Mouse (Mus musculus) neural tube, embryonic 15.5 days (tissue): ENCODE measurements around the gene Fam20a. TPM values are rescaled to one million over a fixed set of nuclear protein-coding genes. Genes with fewer than 3 reads are reported as not detected.

ENCODE experiments used
- ATAC-seq: fragments of 200-750 bp; cut with Nextera tagmentation; 2 replicates; pipeline ENCODE4 v1.8.0; 2017; ENCODE audit warnings: mild to moderate bottlenecking, moderate TSS enrichment, moderate library complexity; ENCODE audit not compliant: low FRiP score
- H3K27ac ChIP-seq: fragments of 300-500 bp; sonication (generic); replicated peaks from 2 replicates; pipeline ENCODE4 v1.5.1; 2015; ENCODE audit warnings: mild to moderate bottlenecking, inconsistent platforms
- H3K27me3 ChIP-seq: fragments of 300-500 bp; sonication (generic); replicated peaks from 2 replicates; pipeline ENCODE4 v1.6.1; 2015; ENCODE audit warnings: inconsistent platforms
- H3K36me3 ChIP-seq: fragments of 300-500 bp; sonication (generic); 2 replicates; pipeline ENCODE4 v1.6.1; 2015; ENCODE audit warnings: inconsistent platforms
- H3K4me1 ChIP-seq: fragments of 300-500 bp; sonication (generic); 2 replicates; pipeline ENCODE4 v1.6.1; 2015; ENCODE audit warnings: inconsistent platforms
- H3K4me2 ChIP-seq: fragments of 300-500 bp; sonication (generic); 2 replicates; pipeline ENCODE4 v1.6.1; 2015; ENCODE audit warnings: inconsistent platforms, mild to moderate bottlenecking, moderate library complexity
- H3K4me3 ChIP-seq: fragments of 300-500 bp; sonication (generic); replicated peaks from 2 replicates; pipeline ENCODE4 v1.5.1; 2015; ENCODE audit warnings: mild to moderate bottlenecking, inconsistent platforms
- H3K9ac ChIP-seq: fragments of 300-500 bp; sonication (generic); replicated peaks from 2 replicates; pipeline ENCODE4 v1.6.1; 2015; ENCODE audit warnings: mild to moderate bottlenecking, inconsistent platforms
- H3K9me3 ChIP-seq: fragments of 300-500 bp; sonication (generic); replicated peaks from 2 replicates; pipeline ENCODE4 v1.6.1; 2016; ENCODE audit warnings: inconsistent platforms
- WGBS: fragments of 180-500 bp; shearing (Covaris S2); methylation state at CpG from one replicate; pipeline ENCODE4 v1.1.7; 2015; ENCODE audit warnings: mixed read lengths; 5-methylcytosine and 5-hydroxymethylcytosine counted together
- polyA plus RNA-seq: library from polyadenylated mRNA; unstranded; fragments of >200 nt; fragmentation: Nextera tagmentation; extraction: Ambion mirVana; gene quantifications from 2 replicates; pipeline ENCODE4 v1.2.1, GENCODE M21; 2015

Fam20a gene
- polyA plus RNA-seq, 1 experiment from 2014 or later, result 8.0 TPM

DNA sequence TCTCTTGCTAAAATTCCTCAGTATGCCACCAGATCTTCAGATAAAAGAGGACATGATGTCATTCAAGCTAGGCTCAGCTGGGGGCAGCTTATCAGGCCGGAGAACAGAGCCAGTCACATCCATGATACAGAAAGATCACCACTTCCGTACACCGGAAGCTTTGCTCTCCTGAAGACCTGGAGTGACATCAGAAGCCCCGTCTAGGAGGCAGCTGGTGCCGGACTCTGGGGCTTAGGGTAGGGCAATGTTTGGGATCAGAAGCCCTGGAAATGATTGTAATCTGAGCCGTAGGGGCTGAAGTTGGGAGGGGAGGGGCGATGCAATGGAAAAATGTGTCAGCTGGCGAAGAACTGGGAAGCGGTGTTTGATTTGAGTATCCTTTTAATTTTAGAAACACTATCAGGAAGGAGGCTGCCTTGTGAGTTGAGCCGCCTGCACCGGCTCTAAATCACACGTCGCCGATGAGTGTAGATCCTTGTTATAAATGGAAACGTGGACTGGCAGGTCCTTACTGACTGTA is 99.5 kb downstream of the Fam20a start:
- Histone ChIP-seq H3K36me3 (no peaks in the 10 kb centered on the region), H3K4me2 (peak overlapping the region; percentile 11; the same call in 1 of the 2 replicates), H3K27me3 (no peaks in the 10 kb centered on the region), H3K9ac (peak overlapping the region; percentile 23; the same call in 1 of the 2 replicates), H3K27ac (no peak overlapping the region), H3K4me3 (no peak overlapping the region), H3K9me3 (no peaks in the 10 kb centered on the region), H3K4me1 (no peaks in the 10 kb centered on the region)
- WGBS, result 61% methylated on average over 15 of the region's 15 CpGs
- no peak for ATAC-seq

DNA sequence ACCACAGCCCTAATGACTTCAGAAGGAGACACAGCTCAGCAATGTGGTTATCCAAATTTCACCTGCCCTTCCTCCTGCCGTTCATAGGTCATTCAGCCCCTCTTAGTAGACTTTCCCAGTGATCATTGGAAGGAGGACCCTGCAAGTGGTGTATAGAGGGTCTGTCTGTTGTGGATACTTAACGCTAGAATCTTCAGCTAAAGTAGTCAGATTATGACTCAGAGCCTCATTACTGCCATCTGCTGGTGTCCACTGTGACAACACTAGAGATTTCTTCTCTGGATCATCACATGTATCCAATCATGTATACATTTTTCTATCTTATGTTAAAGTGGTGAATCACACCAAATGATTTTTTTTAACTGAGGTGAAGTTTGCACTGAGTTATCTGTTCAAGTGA is 100.9 kb downstream of the Fam20a start:
- no peaks in the 10 kb centered on the region for H3K27me3 ChIP-seq
- ATAC-seq, result no peak
- no peak overlapping the region for H3K27ac ChIP-seq
- WGBS, result 13% methylated on average over 2 of the region's 2 CpGs
- no peaks in the 10 kb centered on the region for H3K36me3 ChIP-seq
- no peak overlapping the region for H3K4me3 ChIP-seq
- H3K4me2 ChIP-seq, result no peak overlapping the region
- H3K4me1 ChIP-seq, result 0 out of 2 replicates have a peak, but pooled peaks cover 2% of the 10 kb centered on the region
- H3K9me3 ChIP-seq, result no peaks in the 10 kb centered on the region
- no peak overlapping the region for H3K9ac ChIP-seq

- 87% methylated on average over 6 of the region's 6 CpGs for WGBS
- H3K27ac ChIP-seq, result no peak overlapping the region
- H3K4me2 ChIP-seq, result no peak overlapping the region
- no peak overlapping the region for H3K9ac ChIP-seq
- H3K36me3 ChIP-seq, result no peaks in the 10 kb centered on the region
- no peak for ATAC-seq
- H3K27me3 ChIP-seq, result no peaks in the 10 kb centered on the region
- no peak overlapping the region for H3K4me3 ChIP-seq
- H3K4me1 ChIP-seq, result 0 out of 2 replicates have a peak, but pooled peaks cover 2% of the 10 kb centered on the region
- no peaks in the 10 kb centered on the region for H3K9me3 ChIP-seq
Measured at GRCm38 (mm10) chr11:109620356-109620755, 101.7 kb downstream of the Fam20a start.

Other genes starting within 250 kb of the Fam20a start
- gene Arsg, start 248.9 kb downstream of the Fam20a start, polyA plus RNA-seq, result 2.8 and 3.2 TPM in 2 replicates
- gene Slc16a6, start 248.7 kb downstream of the Fam20a start, polyA plus RNA-seq, result 3.7 and 4.2 TPM in 2 replicates
- 16.7 and 22.5 TPM in 2 replicates for gene Wipi1, start 110.3 kb downstream of the Fam20a start, polyA plus RNA-seq
- gene Prkar1a, start 72.9 kb downstream of the Fam20a start, polyA plus RNA-seq, result 451 and 458 TPM in 2 replicates
- gene 1700012B07Rik, start 105.8 kb upstream of the Fam20a start, polyA plus RNA-seq, result not detected in 2 replicates